Mouse (Mus musculus) G1E (cell line): Measurements from ENCODE around the gene Col4a3. TPM values are rescaled to one million over a fixed set of nuclear protein-coding genes. Genes with fewer than 3 reads are reported as not detected.

Experiments used
- ATAC-seq: 2 replicates; pipeline ENCODE4 v1.8.0; 2016; ENCODE audit warnings: mild to moderate bottlenecking; ENCODE audit not compliant: insufficient number of reproducible peaks, poor library complexity, low FRiP score, severe bottlenecking; ENCODE audit errors: extremely low read depth
- DNase-seq: peaks from one replicate; pipeline ENCODE4 v3.0.0; 2012; ENCODE audit warnings: low spot score
- H3K27me3 ChIP-seq: 2 replicates; pipeline ENCODE4 v1.6.1; 2012; ENCODE audit warnings: mild to moderate bottlenecking, low read length, inconsistent platforms; ENCODE audit not compliant: insufficient read depth
- H3K36me3 ChIP-seq: replicated peaks from 2 replicates; pipeline ENCODE3; 2012; ENCODE audit warnings: mild to moderate bottlenecking, inconsistent platforms
- H3K4me1 ChIP-seq: 2 replicates; pipeline ENCODE4 v1.6.1; 2012; ENCODE audit warnings: low read depth, low read length, inconsistent platforms, mixed read lengths; ENCODE audit not compliant: insufficient read depth
- H3K4me3 ChIP-seq: 2 replicates; pipeline ENCODE4 v1.5.1; 2012; ENCODE audit warnings: low read depth, mild to moderate bottlenecking, inconsistent platforms, low read length, moderate library complexity, mixed read lengths
- H3K9me3 ChIP-seq: replicated peaks from 2 replicates; pipeline ENCODE4 v1.6.1; 2012; ENCODE audit warnings: inconsistent platforms
- CTCF ChIP-seq: IDR thresholded peaks from 2 replicates; pipeline ENCODE4 v1.5.1; 2012; ENCODE audit warnings: low read depth, low read length, inconsistent platforms, mixed read lengths
- GATA1 ChIP-seq: IDR thresholded peaks from 2 replicates; pipeline ENCODE4 v1.6.1; 2012; ENCODE audit warnings: borderline replicate concordance, low read length, inconsistent platforms, mixed read lengths
- GATA2 ChIP-seq: IDR thresholded peaks from 2 replicates; pipeline ENCODE4 v1.6.1; 2012; ENCODE audit warnings: low read depth, low read length, inconsistent platforms, borderline replicate concordance
- POLR2AphosphoS5 ChIP-seq: IDR thresholded peaks from 2 replicates; pipeline ENCODE4 v1.6.1; 2012; ENCODE audit warnings: low read depth, low read length, inconsistent platforms; ENCODE audit not compliant: insufficient replicate concordance
- TAL1 ChIP-seq: conservative IDR thresholded peaks from 2 replicates; pipeline ENCODE4 v1.6.1; 2012; ENCODE audit warnings: low read depth, low read length, inconsistent platforms, mixed read lengths
- polyA plus RNA-seq: library from polyadenylated mRNA; stranded (reverse); fragments of >175 nt; gene quantifications from 2 replicates; pipeline ENCODE4 v1.2.3, GENCODE M21; 2012
- total RNA-seq, 2 experiments: library from RNA; stranded (forward) in 1 of 2; stranded (reverse) in 1 of 2; fragments of 200-1000 nt in 1 of 2; fragments of >200 nt in 1 of 2; fragmentation: Nextera tagmentation in 1 of 2; gene quantifications; 2 replicates each; pipeline ENCODE4 v1.2.3; 2014 to 2017

Col4a3 gene
- total RNA-seq (2014; fragmentation: Nextera tagmentation) (20.7 and 21.2 TPM in 2 replicates), total RNA-seq (2017) (5.3 and 6.1 TPM in 2 replicates), polyA plus RNA-seq (6.4 and 6.6 TPM in 2 replicates)

DNA sequence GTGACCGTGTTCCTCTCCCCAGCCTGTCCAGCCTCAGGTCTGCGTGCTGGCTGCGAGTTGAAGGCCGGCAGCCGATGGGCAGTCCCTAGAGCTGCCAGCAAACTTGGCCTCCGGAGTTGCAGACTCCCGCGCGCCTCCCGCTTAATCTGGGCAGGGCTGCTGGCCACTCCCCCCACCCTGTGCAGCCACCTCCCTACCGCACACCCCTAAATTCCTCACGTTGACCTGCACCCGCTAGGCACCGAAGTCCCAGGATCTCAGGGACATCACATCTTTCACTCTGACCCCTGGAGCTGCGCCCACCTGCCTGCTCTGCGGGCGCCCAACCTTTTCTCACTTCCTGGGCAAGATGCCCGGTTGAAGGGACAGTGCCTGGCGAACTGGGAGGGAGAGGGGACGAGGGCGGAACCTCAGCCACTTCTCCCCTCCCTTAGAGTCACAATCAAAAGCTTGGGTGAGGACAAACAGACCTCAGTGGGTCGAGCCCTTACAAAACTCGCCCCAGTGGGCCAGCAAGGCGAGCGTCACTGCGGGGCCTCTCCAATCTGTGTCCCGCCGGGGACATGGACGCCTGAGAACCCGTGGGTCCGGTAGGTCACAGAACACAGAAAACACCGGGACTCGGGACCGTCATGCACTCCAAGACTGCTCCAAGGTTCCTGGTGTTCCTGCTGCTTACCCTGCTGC lies at the start of gene Col4a3, which contains the start of gene Col4a4:
Gene Col4a3 (plus strand): TSS at position 209 of the 687 bp plus-strand sequence.
Gene Col4a4 (minus strand): TSS at position 137 of the 687 bp plus-strand sequence.
- no peak within 1 kb of the TSS for H3K4me3 ChIP-seq
- H3K27me3 ChIP-seq: peaks cover 24% of the 10 kb centered on the region
- TF ChIP-seq TAL1: no peak
- no peak for TF ChIP-seq CTCF
- no peak for TF ChIP-seq POLR2AphosphoS5
- TF ChIP-seq GATA2: no peak
- TF ChIP-seq GATA1: no peak
- H3K9me3 ChIP-seq: no peaks in the 10 kb centered on the region
- DNase-seq (no peak), ATAC-seq (no peak)
- H3K36me3 ChIP-seq: no peaks in the 10 kb centered on the region
- H3K4me1 ChIP-seq: 0 out of 2 replicates have a peak, but pooled peaks cover 3% of the 10 kb centered on the region

DNA sequence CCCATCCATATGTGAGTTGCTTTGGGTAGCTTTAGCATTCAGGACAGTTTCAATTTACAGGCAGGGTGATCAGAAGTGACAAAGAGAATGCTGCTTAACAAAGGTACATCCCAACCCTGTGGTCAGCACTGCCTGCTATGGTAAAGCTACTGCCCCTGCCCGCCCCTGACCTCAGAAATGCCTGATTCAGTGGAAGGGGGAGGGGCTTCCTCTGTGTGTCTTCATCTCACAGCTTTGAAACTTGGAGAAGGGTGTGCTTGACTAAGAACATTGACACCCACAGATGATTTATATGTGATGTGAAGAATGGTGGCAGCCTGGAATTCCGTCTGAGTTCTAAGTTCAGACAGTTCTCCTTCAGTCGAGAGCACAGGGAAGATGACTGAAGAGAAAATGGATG lies 48.9 kb upstream of the Col4a3 start:
- Histone ChIP-seq H3K4me3 (no peak overlapping the region), H3K36me3 (no peaks in the 10 kb centered on the region), H3K9me3 (no peaks in the 10 kb centered on the region), H3K4me1 (no peaks in the 10 kb centered on the region), H3K27me3 (peaks cover 6% of the 10 kb centered on the region; the same call in 1 of the 2 replicates)
- ATAC-seq (no peak), DNase-seq (no peak)
- TF ChIP-seq GATA2 (no peak), TAL1 (no peak), CTCF (no peak), GATA1 (no peak), POLR2AphosphoS5 (no peak)

DNA sequence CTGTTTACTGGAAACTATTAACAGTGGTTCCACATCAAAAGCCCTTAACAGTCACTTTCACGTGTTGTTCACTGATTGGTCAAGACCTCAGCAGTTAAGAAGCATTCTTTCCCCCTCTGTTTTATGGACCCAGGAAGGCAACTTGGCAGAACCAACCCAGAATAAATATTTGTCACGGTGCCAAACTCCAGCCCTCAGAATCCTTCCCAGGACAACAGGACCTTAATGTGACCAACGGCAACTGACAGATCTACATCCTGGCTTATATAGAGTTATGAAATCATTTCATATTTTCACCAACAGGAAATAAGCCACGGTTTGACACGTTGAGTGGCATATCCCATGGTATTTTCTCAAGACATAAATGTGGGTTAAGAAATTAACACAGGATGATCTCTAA lies 46.7 kb upstream of the Col4a3 start:
- Histone ChIP-seq H3K4me1 (no peaks in the 10 kb centered on the region), H3K9me3 (no peaks in the 10 kb centered on the region), H3K36me3 (no peaks in the 10 kb centered on the region), H3K4me3 (no peak overlapping the region), H3K27me3 (peaks cover 6% of the 10 kb centered on the region; the same call in 1 of the 2 replicates)
- TF ChIP-seq CTCF: no peak
- ATAC-seq (no peak), DNase-seq (no peak)

DNA sequence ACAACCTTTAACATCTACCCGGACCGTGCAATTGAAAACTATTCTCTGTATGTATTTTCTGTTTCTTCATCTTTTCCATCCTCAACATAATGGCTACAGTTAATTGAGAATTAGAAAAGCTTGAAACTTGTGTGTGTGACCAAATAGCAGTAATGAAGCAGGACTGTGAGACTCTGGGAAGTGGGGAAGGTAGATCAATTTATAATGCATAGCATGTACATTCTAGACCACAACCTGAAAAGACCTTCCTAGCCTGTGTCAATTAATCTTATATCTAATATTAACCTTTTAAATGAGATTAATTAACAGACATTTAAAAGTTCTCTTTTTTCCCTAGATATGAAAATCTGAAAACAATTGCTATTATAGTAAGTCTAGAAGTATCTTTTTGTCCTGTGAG lies 42.8 kb upstream of the Col4a3 start:
- DNase-seq (no peak), ATAC-seq (no peak)
- Histone ChIP-seq H3K36me3 (no peaks in the 10 kb centered on the region), H3K27me3 (peaks cover 2% of the 10 kb centered on the region), H3K4me3 (no peak overlapping the region), H3K4me1 (no peaks in the 10 kb centered on the region), H3K9me3 (no peaks in the 10 kb centered on the region)
- TF ChIP-seq GATA2 (no peak), CTCF (no peak), TAL1 (no peak)

DNA sequence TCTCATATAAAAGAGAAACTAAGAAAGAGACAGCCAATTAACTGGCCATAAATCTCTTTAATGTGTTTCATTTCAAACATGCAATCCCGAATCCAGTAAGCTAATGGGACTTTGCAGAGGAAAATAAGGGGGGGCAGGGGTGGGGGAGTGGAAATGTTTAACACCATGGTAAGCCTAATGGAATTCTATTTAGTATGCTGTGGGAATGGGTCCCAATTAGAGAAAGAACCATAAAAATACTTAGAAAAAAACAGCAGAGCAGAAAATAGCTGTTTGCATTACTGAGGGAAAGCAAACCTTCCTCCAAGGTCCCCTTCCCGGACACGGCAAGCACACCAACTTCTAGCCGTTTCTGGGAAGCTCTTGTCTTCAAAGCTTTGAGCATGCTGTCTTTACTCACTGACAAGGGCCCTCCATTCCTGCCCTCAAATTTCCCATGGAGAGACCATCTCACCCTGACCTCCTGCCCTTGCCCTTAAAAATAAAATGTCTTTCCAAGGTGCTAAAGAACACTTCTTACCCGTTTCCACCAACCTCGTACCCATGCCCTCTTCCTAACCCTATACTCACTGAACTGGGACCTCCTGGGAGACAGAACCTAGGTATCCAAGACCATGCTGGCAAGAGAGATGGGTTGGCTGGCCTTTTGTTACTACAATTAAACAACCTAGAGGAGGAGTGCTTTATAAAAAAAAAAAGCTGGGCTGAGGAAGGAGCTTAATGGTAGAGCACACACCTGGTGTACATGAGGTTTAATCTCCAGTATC lies 42.1 kb upstream of the Col4a3 start:
- Histone ChIP-seq H3K27me3 (no peaks in the 10 kb centered on the region; the same call in 1 of the 2 replicates), H3K36me3 (no peaks in the 10 kb centered on the region), H3K9me3 (no peaks in the 10 kb centered on the region), H3K4me1 (no peaks in the 10 kb centered on the region), H3K4me3 (no peak overlapping the region)
- ATAC-seq (no peak), DNase-seq (no peak)
- TF ChIP-seq GATA2: no peak
- no peak for TF ChIP-seq GATA1
- no peak for TF ChIP-seq POLR2AphosphoS5
- TF ChIP-seq CTCF: no peak
- TF ChIP-seq TAL1: no peak

DNA sequence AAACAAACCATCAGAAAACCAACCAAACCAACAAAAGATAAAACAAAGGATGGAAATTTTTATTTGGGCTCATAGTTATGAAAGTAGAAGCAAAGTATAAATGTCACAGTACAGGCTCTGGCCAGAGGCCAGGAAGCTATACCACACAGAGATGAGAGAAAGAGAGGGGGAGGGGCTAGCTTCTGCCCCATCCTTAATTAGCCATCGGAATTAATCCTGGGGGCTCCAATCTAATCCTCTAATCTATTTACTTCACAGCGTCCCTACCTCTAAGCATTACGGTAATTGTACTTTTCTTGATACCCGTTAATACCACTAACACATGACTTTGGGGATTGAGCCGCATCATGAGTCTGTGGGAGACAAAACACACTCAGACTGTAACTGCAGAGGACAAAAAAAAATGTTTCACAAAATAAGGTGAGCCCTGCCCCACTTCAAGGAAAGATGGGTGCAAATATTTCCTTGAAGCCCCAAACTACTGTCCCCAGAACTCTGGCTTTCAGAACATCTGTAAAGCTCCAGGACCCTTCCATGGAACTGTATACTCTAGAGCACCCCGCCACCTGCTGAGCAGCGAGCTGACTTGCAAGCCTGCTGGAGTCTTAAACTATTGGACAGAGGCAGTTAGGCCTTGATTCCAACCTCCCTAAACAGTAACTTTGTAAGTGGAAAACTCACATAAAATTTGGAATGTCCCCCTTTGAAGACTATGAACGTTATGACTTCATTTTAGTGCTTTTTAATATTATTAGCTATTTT lies 41.3 kb upstream of the Col4a3 start:
- H3K4me3 ChIP-seq: no peak overlapping the region
- no peaks in the 10 kb centered on the region for H3K36me3 ChIP-seq
- no peaks in the 10 kb centered on the region for H3K4me1 ChIP-seq
- DNase-seq (no peak), ATAC-seq (no peak)
- TF ChIP-seq POLR2AphosphoS5 (no peak), TAL1 (no peak), GATA2 (no peak), CTCF (no peak), GATA1 (no peak)
- H3K27me3 ChIP-seq: no peaks in the 10 kb centered on the region; the same call in 1 of the 2 replicates
- H3K9me3 ChIP-seq: no peaks in the 10 kb centered on the region
